Mouse (Mus musculus): Measurements from ENCODE around the gene Lenep. TPM values are rescaled to one million over a fixed set of nuclear protein-coding genes. Genes with fewer than 3 reads are reported as not detected.

Gene Lenep
- total and polyA plus RNA-seq, 3 experiments = not detected

DNA sequence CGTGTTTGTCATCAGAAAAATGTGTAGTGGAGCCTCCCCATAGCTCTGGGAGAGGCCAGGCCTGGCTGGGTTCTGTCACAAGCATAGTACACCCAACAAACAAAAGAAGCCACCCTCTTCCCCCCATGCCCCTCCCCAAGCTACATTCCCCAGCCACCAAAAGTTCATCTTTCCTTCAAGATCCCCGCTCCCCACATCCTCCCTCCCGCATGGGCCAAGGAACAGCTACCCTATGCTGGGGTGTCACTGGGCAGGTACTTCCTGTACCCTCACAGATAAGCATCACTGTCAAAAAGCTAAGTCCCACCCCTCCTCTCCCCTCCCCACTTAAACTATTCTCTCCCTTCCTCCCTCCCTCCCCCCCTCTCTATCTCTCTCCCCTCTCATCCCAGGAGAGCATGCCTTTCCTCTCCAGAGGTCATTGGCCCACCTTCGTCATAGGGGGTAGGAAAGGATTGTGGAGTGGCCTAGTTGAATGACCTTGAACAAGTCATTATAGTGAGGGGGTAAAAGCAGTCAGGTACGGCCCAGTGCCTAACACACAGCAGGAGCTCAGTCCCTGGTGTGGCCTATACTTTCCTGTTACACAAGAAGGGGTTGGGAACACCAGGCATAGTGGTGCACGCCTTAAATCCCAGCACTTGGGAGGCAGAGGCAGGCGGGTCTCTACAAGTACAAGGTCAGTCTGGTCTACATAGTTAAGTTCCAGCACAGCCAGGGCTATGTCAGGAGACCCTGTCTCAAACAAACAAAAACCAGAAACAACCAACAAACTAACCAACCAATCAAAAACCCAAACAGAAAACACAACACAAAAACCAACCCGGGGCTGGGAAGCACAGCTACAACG, 20.3 kb downstream of the Lenep start:
- peaks cover 40 to 68% of the 10 kb centered on the region in 2 experiments for H3K36me3 ChIP-seq (replicated peaks in 1 of 2; ENCODE audit: control insufficient read depth in 1 of 2, insufficient read depth in 1 of 2, low read length in 1 of 2)
- H3K4me1 ChIP-seq (ENCODE audit: control insufficient read depth in 1 of 2, insufficient read depth in 2 of 2) = peaks cover 30 to 96% of the 10 kb centered on the region in 2 experiments
- H3K4me2 ChIP-seq (ENCODE audit: insufficient read depth, low read depth, poor library complexity, severe bottlenecking) = no peak overlapping the region
- no peaks in the 10 kb centered on the region for H3K27me3 ChIP-seq (replicated peaks)
- no peak for DNase-seq (ENCODE audit: extremely low read depth)
- no peak overlapping the region for H3K27ac ChIP-seq (ENCODE audit: insufficient read depth, low read depth)
- in situ Hi-C loops (cut with MboI; ENCODE audit: low pct_ligation_motif_present, low pct_unique_long_range_greater_than_20kb, low sequenced_read_pairs) (no loop called here), dilution Hi-C loops (cut with MboI; ENCODE audit: extremely low pct_ligation_motif_present, extremely low pct_unique_long_range_greater_than_20kb, low sequenced_read_pairs) (no loop called here)
- H3K79me2 ChIP-seq (replicated peaks; ENCODE audit: control insufficient read depth, extremely low read depth, insufficient read depth, poor library complexity, severe bottlenecking) = peaks cover 47% of the 10 kb centered on the region
- TF ChIP-seq EP300 (IDR thresholded peaks at IDR 0.05; ENCODE audit: low read length) (no peak), PAX5 (IDR thresholded peaks at IDR 0.05; ENCODE audit: low read length) (no peak), CHD2 (IDR thresholded peaks at IDR 0.05; ENCODE audit: low read length) (no peak), ZC3H11A (IDR thresholded peaks at IDR 0.05; ENCODE audit: low read depth, low read length) (no peak), MAZ (IDR thresholded peaks at IDR 0.05; ENCODE audit: low read depth, low read length) (no peak), JUND (conservative IDR thresholded peaks at IDR 0.05; ENCODE audit: low read depth, low read length) (no peak), MEF2A (IDR thresholded peaks at IDR 0.05; ENCODE audit: borderline replicate concordance, low read depth, low read length) (no peak), HCFC1 (IDR thresholded peaks at IDR 0.05; ENCODE audit: low read depth, low read length) (no peak), RAD21 (IDR thresholded peaks at IDR 0.05; ENCODE audit: low read depth, low read length) (no peak), E2F4 (IDR thresholded peaks at IDR 0.05; ENCODE audit: insufficient replicate concordance, low read depth, low read length) (no peak), USF2 (conservative IDR thresholded peaks at IDR 0.05; ENCODE audit: low read depth, low read length) (no peak), KAT2A (IDR thresholded peaks at IDR 0.05; ENCODE audit: insufficient replicate concordance, low read length) (no peak), BHLHE40 (IDR thresholded peaks at IDR 0.05; ENCODE audit: low read depth, low read length) (no peak), RCOR1 (conservative IDR thresholded peaks at IDR 0.05; ENCODE audit: low read depth, low read length) (no peak), MYC (IDR thresholded peaks at IDR 0.05; ENCODE audit: low read depth, low read length) (no peak), CHD1 (IDR thresholded peaks at IDR 0.05; ENCODE audit: low read depth, low read length) (no peak), ELF1 (IDR thresholded peaks at IDR 0.05; ENCODE audit: low read depth, low read length) (no peak), NELFE (IDR thresholded peaks at IDR 0.05; ENCODE audit: low read depth, low read length) (no peak), JUN (IDR thresholded peaks at IDR 0.05; ENCODE audit: insufficient read depth, low read depth, low read length) (no peak), UBTF (IDR thresholded peaks at IDR 0.05; ENCODE audit: low read depth, low read length) (no peak)
- no peak overlapping the region for H3K9ac ChIP-seq (ENCODE audit: insufficient read depth, low read depth)
- no peak overlapping the region for H3K4me3 ChIP-seq (replicated peaks in 1 of 3; ENCODE audit: low read depth in 2 of 3, low read length in 2 of 3, poor library complexity in 1 of 3)
- H3K9me3 ChIP-seq (replicated peaks; ENCODE audit: low read length) = no peaks in the 10 kb centered on the region
